Mouse (Mus musculus): ENCODE measurements around the gene Btnl10. TPM values are rescaled to one million over a fixed set of nuclear protein-coding genes. Genes with fewer than 3 reads are reported as not detected.

Gene Btnl10
- total and polyA plus RNA-seq, 3 experiments: not detected

- Histone ChIP-seq H3K4me2 (ENCODE audit: insufficient read depth, low read depth, poor library complexity, severe bottlenecking) (no peak overlapping the region), H3K36me3 (replicated peaks in 1 of 2; ENCODE audit: control insufficient read depth in 1 of 2, insufficient read depth in 1 of 2, low read length in 1 of 2) (peaks cover 36 to 54% of the 10 kb centered on the region in 2 experiments), H3K79me2 (replicated peaks; ENCODE audit: control insufficient read depth, extremely low read depth, insufficient read depth, poor library complexity, severe bottlenecking) (peaks cover 4% of the 10 kb centered on the region; the same call in 1 of the 2 replicates), H3K27ac (ENCODE audit: insufficient read depth, low read depth) (no peak overlapping the region), H3K9ac (ENCODE audit: insufficient read depth, low read depth) (no peak overlapping the region), H3K4me1 (ENCODE audit: control insufficient read depth in 1 of 2, insufficient read depth in 2 of 2) (peaks cover 9 to 32% of the 10 kb centered on the region in 2 experiments), H3K9me3 (replicated peaks; ENCODE audit: low read length) (no peaks in the 10 kb centered on the region), H3K4me3 (replicated peaks in 1 of 3; ENCODE audit: low read depth in 2 of 3, low read length in 2 of 3, poor library complexity in 1 of 3) (no peak overlapping the region), H3K27me3 (replicated peaks) (no peaks in the 10 kb centered on the region)
- no peak for DNase-seq (ENCODE audit: extremely low read depth)
- in situ Hi-C loops (cut with MboI; ENCODE audit: low pct_ligation_motif_present, low pct_unique_long_range_greater_than_20kb, low sequenced_read_pairs) (no loop called here), dilution Hi-C loops (cut with MboI; ENCODE audit: extremely low pct_ligation_motif_present, extremely low pct_unique_long_range_greater_than_20kb, low sequenced_read_pairs) (no loop called here)
- TF ChIP-seq TCF12 (IDR thresholded peaks at IDR 0.05; ENCODE audit: low read depth, low read length) (no peak), PAX5 (IDR thresholded peaks at IDR 0.05; ENCODE audit: low read length) (no peak), MAX (IDR thresholded peaks at IDR 0.05; ENCODE audit: low read length) (no peak)
Measured at GRCm38 (mm10) chr11:58901080-58901479, 16.6 kb upstream of the Btnl10 start.

- dilution Hi-C loops (cut with MboI; ENCODE audit: extremely low pct_ligation_motif_present, extremely low pct_unique_long_range_greater_than_20kb, low sequenced_read_pairs) (no loop called here), in situ Hi-C loops (cut with MboI; ENCODE audit: low pct_ligation_motif_present, low pct_unique_long_range_greater_than_20kb, low sequenced_read_pairs) (no loop called here)
- Histone ChIP-seq H3K4me1 (ENCODE audit: control insufficient read depth in 1 of 2, insufficient read depth in 2 of 2) (peaks cover 9 to 32% of the 10 kb centered on the region in 2 experiments), H3K27ac (ENCODE audit: insufficient read depth, low read depth) (peak within 1 kb of the TSS; percentile 16), H3K36me3 (replicated peaks in 1 of 2; ENCODE audit: control insufficient read depth in 1 of 2, insufficient read depth in 1 of 2, low read length in 1 of 2) (peaks cover 17 to 32% of the 10 kb centered on the region in 2 experiments), H3K79me2 (replicated peaks; ENCODE audit: control insufficient read depth, extremely low read depth, insufficient read depth, poor library complexity, severe bottlenecking) (peaks cover 4% of the 10 kb centered on the region; the same call in 1 of the 2 replicates), H3K4me3 (replicated peaks in 1 of 3; ENCODE audit: low read depth in 2 of 3, low read length in 2 of 3, poor library complexity in 1 of 3) (peak within 1 kb of the TSS; percentile 62 to 91 (median 82)), H3K9me3 (replicated peaks; ENCODE audit: low read length) (no peaks in the 10 kb centered on the region), H3K4me2 (ENCODE audit: insufficient read depth, low read depth, poor library complexity, severe bottlenecking) (peak within 1 kb of the TSS; percentile 49), H3K9ac (ENCODE audit: insufficient read depth, low read depth) (peak within 1 kb of the TSS; percentile 85), H3K27me3 (replicated peaks) (peaks cover 5% of the 10 kb centered on the region)
- TF ChIP-seq JUND (conservative IDR thresholded peaks at IDR 0.05; ENCODE audit: low read depth, low read length): no peak
- TF ChIP-seq MAX (IDR thresholded peaks at IDR 0.05; ENCODE audit: low read length): peak; percentile 68
- 0 out of 2 replicates have a peak, but pooled peaks have one; percentile 40 for TF ChIP-seq MXI1 (IDR thresholded peaks at IDR 0.05; ENCODE audit: low read depth, low read length)
- TF ChIP-seq CHD2 (IDR thresholded peaks at IDR 0.05; ENCODE audit: low read length): peak; percentile 92
- TF ChIP-seq MAZ (IDR thresholded peaks at IDR 0.05; ENCODE audit: low read depth, low read length): peak; percentile 78
- peak; percentile 82; the same call in 1 of the 2 replicates for TF ChIP-seq E2F4 (IDR thresholded peaks at IDR 0.05; ENCODE audit: insufficient replicate concordance, low read depth, low read length)
- TF ChIP-seq ZNF384 (IDR thresholded peaks at IDR 0.05; ENCODE audit: low read depth, low read length): no peak
- 0 out of 2 replicates have a peak, but pooled peaks have one; percentile 22 for TF ChIP-seq KAT2A (IDR thresholded peaks at IDR 0.05; ENCODE audit: insufficient replicate concordance, low read length)
- no peak for TF ChIP-seq JUN (IDR thresholded peaks at IDR 0.05; ENCODE audit: insufficient read depth, low read depth, low read length)
- TF ChIP-seq ZKSCAN1 (IDR thresholded peaks at IDR 0.05; ENCODE audit: borderline replicate concordance, low read depth, low read length): no peak
- TF ChIP-seq MYC (IDR thresholded peaks at IDR 0.05; ENCODE audit: low read depth, low read length): 0 out of 2 replicates have a peak, but pooled peaks have one; percentile 79
- 0 out of 2 replicates have a peak, but pooled peaks have one; percentile 30 for TF ChIP-seq MEF2A (IDR thresholded peaks at IDR 0.05; ENCODE audit: borderline replicate concordance, low read depth, low read length)
- peak; percentile 43; the same call in 1 of the 2 replicates for TF ChIP-seq ELF1 (IDR thresholded peaks at IDR 0.05; ENCODE audit: low read depth, low read length)
- TF ChIP-seq ZMIZ1 (IDR thresholded peaks at IDR 0.05; ENCODE audit: low read depth, low read length): peak; percentile 85
- TF ChIP-seq SIN3A (IDR thresholded peaks at IDR 0.05; ENCODE audit: low read length): no peak; the same call in 1 of the 2 replicates
- peak; percentile 43 for TF ChIP-seq NRF1 (IDR thresholded peaks at IDR 0.05; ENCODE audit: low read depth, low read length)
- peak; percentile 96 for TF ChIP-seq POLR2A (IDR thresholded peaks at IDR 0.05; ENCODE audit: low read depth, low read length)
- peak; percentile 65 for TF ChIP-seq BHLHE40 (IDR thresholded peaks at IDR 0.05; ENCODE audit: low read depth, low read length)
- peak; percentile 78 for TF ChIP-seq TCF12 (IDR thresholded peaks at IDR 0.05; ENCODE audit: low read depth, low read length)
- TF ChIP-seq TBP (conservative IDR thresholded peaks at IDR 0.05; ENCODE audit: low read depth, low read length): peak; percentile 79
- peak; percentile 82; the same call in 1 of the 2 replicates for TF ChIP-seq POLR2AphosphoS2 (IDR thresholded peaks at IDR 0.05; ENCODE audit: low read depth, low read length)
- TF ChIP-seq IRF4 (IDR thresholded peaks at IDR 0.05; ENCODE audit: low read depth, low read length): 0 out of 2 replicates have a peak, but pooled peaks have one; percentile 53
- peak; percentile 79 for TF ChIP-seq NELFE (IDR thresholded peaks at IDR 0.05; ENCODE audit: low read depth, low read length)
- peak; percentile 95 for DNase-seq (ENCODE audit: extremely low read depth)
Measured at GRCm38 (mm10) chr11:58903511-58904409, 13.9 kb upstream of the Btnl10 start, which contains the start of gene Zfp39. Gene Zfp39, minus strand, starts transcription at chr11:58904225.
